Mouse (Mus musculus) stomach, embryonic 14.5 days (tissue): ENCODE measurements around the gene Tradd. TPM values are rescaled to one million over a fixed set of nuclear protein-coding genes. Genes with fewer than 3 reads are reported as not detected.
A peak's percentile ranks its signal among the peaks of the same experiment; 100 is the strongest.
"Not testable (repeated sequence)": the region's sequence is repeated elsewhere in the genome, so short reads cannot be mapped to it uniquely, and the experiment has no call there.

Experiments
- ATAC-seq: fragments of 200-750 bp; cut with Nextera tagmentation; 2 replicates; pipeline ENCODE4 v1.8.0; 2017; ENCODE audit warnings: low read depth, moderate TSS enrichment; ENCODE audit not compliant: insufficient number of reproducible peaks, insufficient read depth, low FRiP score
- H3K27ac ChIP-seq: fragments of 300-500 bp; sonication (generic); 2 replicates; pipeline ENCODE4 v1.5.1; 2014; ENCODE audit warnings: mild to moderate bottlenecking, low read length, moderate library complexity, mixed read lengths
- H3K27me3 ChIP-seq: fragments of 300-500 bp; sonication (generic); 2 replicates; pipeline ENCODE4 v1.6.1; 2014; ENCODE audit warnings: low read length, control low read depth, mixed read lengths; ENCODE audit not compliant: control insufficient read depth, insufficient read depth
- H3K36me3 ChIP-seq: fragments of 300-500 bp; sonication (generic); 2 replicates; pipeline ENCODE4 v1.6.1; 2014; ENCODE audit warnings: mild to moderate bottlenecking, control low read depth, low read length, moderate library complexity, mixed read lengths; ENCODE audit not compliant: control insufficient read depth, insufficient read depth
- H3K4me1 ChIP-seq: fragments of 300-500 bp; sonication (generic); 2 replicates; pipeline ENCODE4 v1.6.1; 2014; ENCODE audit warnings: low read length, control low read depth, mixed read lengths; ENCODE audit not compliant: control insufficient read depth, insufficient read depth
- H3K4me2 ChIP-seq: fragments of 300-500 bp; sonication (generic); replicated peaks from 2 replicates; pipeline ENCODE4 v1.6.1; 2014; ENCODE audit warnings: low read depth, low read length, control low read depth
- H3K4me3 ChIP-seq: fragments of 300-500 bp; sonication (generic); 2 replicates; pipeline ENCODE4 v1.5.1; 2014; ENCODE audit warnings: low read depth, low read length, control low read depth
- H3K9ac ChIP-seq: fragments of 300-500 bp; sonication (generic); replicated peaks from 2 replicates; pipeline ENCODE4 v1.6.1; 2014; ENCODE audit warnings: low read depth, mild to moderate bottlenecking, control low read depth, low read length, moderate library complexity, mixed read lengths
- H3K9me3 ChIP-seq: fragments of 300-500 bp; sonication (generic); 2 replicates; pipeline ENCODE4 v1.6.1; 2016; ENCODE audit warnings: low read depth, low read length, control low read depth; ENCODE audit not compliant: control insufficient read depth
- WGBS: fragments of 180-500 bp; shearing (Covaris S2); extraction: QIAGEN DNeasy Blood & Tissue Kit; methylation state at CpG from one replicate; pipeline ENCODE4 v1.1.7; 2014; 5-methylcytosine and 5-hydroxymethylcytosine counted together
- polyA plus RNA-seq: library from polyadenylated mRNA; unstranded; fragments of >200 nt; fragmentation: Nextera tagmentation; extraction: Ambion mirVana; gene quantifications from 2 replicates; pipeline ENCODE4 v1.2.1, GENCODE M21; 2014

Tradd gene
- polyA plus RNA-seq, 1 experiment from 2014 or later, result 21.7 TPM

- H3K27me3 ChIP-seq, result no peaks in the 10 kb centered on the region
- peak overlapping the region; percentile 94 for H3K4me2 ChIP-seq
- H3K9me3 ChIP-seq, result no peaks in the 10 kb centered on the region
- ATAC-seq, result no peak
- 55% methylated on average over 18 of the region's 18 CpGs for WGBS
- peaks cover 37% of the 10 kb centered on the region for H3K36me3 ChIP-seq
- no peak overlapping the region; the same call in 1 of the 2 replicates for H3K27ac ChIP-seq
- H3K9ac ChIP-seq, result peak overlapping the region; percentile 72
- peaks cover 16% of the 10 kb centered on the region for H3K4me1 ChIP-seq
- H3K4me3 ChIP-seq, result peak overlapping the region; percentile 69
Observed at GRCm38 (mm10) chr8:105298351-105299252, 34.2 kb upstream of the Tradd start.

GRCm38 (mm10) chr8:105297511-105298192, 33.2 kb upstream of the Tradd start, which contains the start of gene E2f4:
Gene E2f4, plus strand, starts transcription at chr8:105297663.
- H3K36me3 ChIP-seq, result peaks cover 28% of the 10 kb centered on the region
- peak within 1 kb of the TSS; percentile 94 for H3K4me2 ChIP-seq
- H3K4me1 ChIP-seq, result peaks cover 16% of the 10 kb centered on the region
- peak within 1 kb of the TSS; percentile 72 for H3K9ac ChIP-seq
- H3K27ac ChIP-seq, result peak within 1 kb of the TSS; percentile 59; the same call in 1 of the 2 replicates
- under 1% methylated on average over 58 of the region's 58 CpGs for WGBS
- H3K4me3 ChIP-seq, result peak within 1 kb of the TSS; percentile 69
- no peaks in the 10 kb centered on the region for H3K27me3 ChIP-seq
- ATAC-seq, result peak; percentile 87
- no peaks in the 10 kb centered on the region for H3K9me3 ChIP-seq

GRCm38 (mm10) chr8:105295895-105296573, 31.6 kb upstream of the Tradd start, which contains the start of gene Exoc3l:
Gene Exoc3l, minus strand, starts transcription at chr8:105296101.
- WGBS, result 60% methylated on average over 11 of the region's 11 CpGs
- peak within 1 kb of the TSS; percentile 94 for H3K4me2 ChIP-seq
- H3K27ac ChIP-seq, result peak within 1 kb of the TSS; percentile 59; the same call in 1 of the 2 replicates
- H3K27me3 ChIP-seq, result no peaks in the 10 kb centered on the region
- H3K9me3 ChIP-seq, result no peaks in the 10 kb centered on the region
- peak within 1 kb of the TSS; percentile 69; the same call in 1 of the 2 replicates for H3K4me3 ChIP-seq
- no peak for ATAC-seq
- H3K36me3 ChIP-seq, result peaks cover 13% of the 10 kb centered on the region
- H3K4me1 ChIP-seq, result peaks cover 16% of the 10 kb centered on the region
- no peak within 1 kb of the TSS; the same call in 1 of the 2 replicates for H3K9ac ChIP-seq

- peaks cover 5% of the 10 kb centered on the region for H3K36me3 ChIP-seq
- H3K4me2 ChIP-seq, result no peak overlapping the region
- no peak overlapping the region for H3K9ac ChIP-seq
- H3K27me3 ChIP-seq, result 0 out of 2 replicates have a peak, but pooled peaks cover 4% of the 10 kb centered on the region
- H3K4me1 ChIP-seq, result peaks cover 20% of the 10 kb centered on the region
- WGBS, result 70% methylated on average over 11 of the region's 11 CpGs
- H3K27ac ChIP-seq, result no peak overlapping the region; the same call in 1 of the 2 replicates
- ATAC-seq, result no peak
- H3K4me3 ChIP-seq, result no peak overlapping the region
- H3K9me3 ChIP-seq, result no peaks in the 10 kb centered on the region
Observed at GRCm38 (mm10) chr8:105295256-105295655, 30.8 kb upstream of the Tradd start.

GRCm38 (mm10) chr8:105294776-105295175, 30.4 kb upstream of the Tradd start:
- Histone ChIP-seq H3K27me3 (0 out of 2 replicates have a peak, but pooled peaks cover 4% of the 10 kb centered on the region), H3K9me3 (no peaks in the 10 kb centered on the region), H3K36me3 (peaks cover under 1% of the 10 kb centered on the region), H3K27ac (no peak overlapping the region), H3K4me2 (no peak overlapping the region), H3K4me1 (peaks cover 25% of the 10 kb centered on the region), H3K9ac (no peak overlapping the region), H3K4me3 (no peak overlapping the region)
- no peak for ATAC-seq
- whole genome bisulfite sequencing, result 63% methylated on average over 9 of the region's 9 CpGs

- Histone ChIP-seq H3K27ac (no peak overlapping the region), H3K27me3 (0 out of 2 replicates have a peak, but pooled peaks cover 4% of the 10 kb centered on the region), H3K4me2 (no peak overlapping the region), H3K9me3 (no peaks in the 10 kb centered on the region), H3K9ac (no peak overlapping the region), H3K36me3 (no peaks in the 10 kb centered on the region), H3K4me1 (peaks cover 22% of the 10 kb centered on the region), H3K4me3 (no peak overlapping the region)
- 63% methylated on average over 19 of the region's 19 CpGs for WGBS
- no peak for ATAC-seq
Observed at GRCm38 (mm10) chr8:105293405-105293804, 29.0 kb upstream of the Tradd start.

- Histone ChIP-seq H3K4me1 (peaks cover 20% of the 10 kb centered on the region; the same call in 1 of the 2 replicates), H3K27me3 (0 out of 2 replicates have a peak, but pooled peaks cover 4% of the 10 kb centered on the region), H3K9me3 (no peaks in the 10 kb centered on the region), H3K4me3 (no peak overlapping the region), H3K36me3 (no peaks in the 10 kb centered on the region), H3K4me2 (no peak overlapping the region), H3K9ac (no peak overlapping the region), H3K27ac (no peak overlapping the region)
- 79% methylated on average over 7 of the region's 7 CpGs for WGBS
- ATAC-seq, result no peak
Observed at GRCm38 (mm10) chr8:105292471-105292870, 28.1 kb upstream of the Tradd start.

- not testable (repeated sequence) for H3K36me3 ChIP-seq
Observed at GRCm38 (mm10) chr8:105291802-105292201, 27.4 kb upstream of the Tradd start.

More at GRCm38 (mm10) chr8:105291802-105292201, 27.4 kb upstream of the Tradd start:
- not testable (repeated sequence) for H3K27ac ChIP-seq, H3K27me3 ChIP-seq, H3K9me3 ChIP-seq, H3K9ac ChIP-seq, H3K4me3 ChIP-seq, H3K4me2 ChIP-seq, ATAC-seq
- WGBS, result 59% methylated on average over 3 of the region's 3 CpGs
- peaks cover 17% of the 10 kb centered on the region; the same call in 1 of the 2 replicates for H3K4me1 ChIP-seq
